Comparison of ENCODE assay signal across 27 mouse cellular contexts in the genomic region with DNA sequence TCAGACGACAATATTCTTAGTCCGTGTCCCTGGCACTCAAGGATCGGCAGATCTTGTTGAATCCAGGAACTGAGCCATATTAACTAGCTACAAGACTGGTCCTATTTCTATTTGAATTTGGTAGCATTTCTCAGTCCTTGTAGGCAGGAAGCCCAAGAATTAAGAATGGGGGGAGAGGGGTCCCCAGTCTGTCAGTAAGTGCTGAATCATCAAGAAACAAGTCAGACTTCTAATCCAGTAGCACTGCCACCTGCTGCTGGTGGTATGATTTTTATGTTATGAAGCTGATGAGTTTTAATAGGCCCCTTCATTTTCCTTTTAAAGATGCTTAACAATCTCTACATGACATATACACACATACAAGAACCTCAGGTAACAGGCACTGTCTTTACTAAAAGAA. TPM values are rescaled to one million over a fixed set of nuclear protein-coding genes. Genes with fewer than 3 reads are reported as not detected.
DNase-seq lines count a peak whose midpoint lies in the region; TF ChIP-seq lines count a peak whose summit lies in the region.
"Had no signal": no experiment of that assay in that cellular context is flagged by ENCODE, and none has a peak within 500 bp of the region (broad histone marks: within the 10 kb centered on the region; RNA-seq: fewer than 3 reads in every experiment).

No protein-coding gene starts in this region.

- in situ Hi-C loops in ES-E14 (cut with MboI; ENCODE audit: low sequenced_read_pairs in 2 of 2, unreplicated experiment in 2 of 2): no loop called here

- H3K4me1 ChIP-seq in spleen, adult 2 months (ENCODE audit: control insufficient read depth, insufficient read depth, insufficient read length): peaks cover 57% of the 10 kb centered on the region; the same call in 1 of the 2 replicates
- H3K4me1 ChIP-seq in ES-E14 (ENCODE audit: control insufficient read depth in 2 of 2, insufficient read depth in 2 of 2, low read length in 2 of 2, poor library complexity in 1 of 2): no peaks in the 10 kb centered on the region
- H3K4me1 ChIP-seq in bone marrow macrophage, adult 2 months (ENCODE audit: control insufficient read depth, insufficient read depth, low read length): peaks cover 66% of the 10 kb centered on the region

- no peak overlapping the region for H3K9ac ChIP-seq in ES-E14 (ENCODE audit: insufficient read depth, low read depth, low read length, poor library complexity, severe bottlenecking)
- H3K9ac ChIP-seq: embryonic facial prominence, embryonic 15.5 days had no signal

- TF ChIP-seq CTCF in spleen, adult 2 months (IDR thresholded peaks at IDR 0.05; ENCODE audit: extremely low read depth, insufficient read depth, insufficient read length, insufficient replicate concordance): no peak
- TF ChIP-seq CTCF in bone marrow macrophage, adult 2 months (IDR thresholded peaks at IDR 0.05; ENCODE audit: low read depth, low read length): no peak

- H3K27me3 ChIP-seq in spleen, adult 2 months (ENCODE audit: control insufficient read depth, insufficient read depth, low read length): no peaks in the 10 kb centered on the region
- H3K27me3 ChIP-seq: embryonic facial prominence, embryonic 13.5 days; embryonic facial prominence, embryonic 15.5 days; forebrain, embryonic 12.5 days; Patski had no signal

- WGBS in spleen, adult 2 months: 92% methylated on average over 3 of the region's 3 CpGs

- H3K9me3 ChIP-seq in ES-E14 (ENCODE audit: control insufficient read depth, insufficient read depth, low read depth, low read length): no peaks in the 10 kb centered on the region
- H3K9me3 ChIP-seq: embryonic facial prominence, embryonic 13.5 days; embryonic facial prominence, embryonic 15.5 days; forebrain, embryonic 10.5 days; forebrain, embryonic 12.5 days had no signal

- no peak for DNase-seq in spleen, adult 2 months (ENCODE audit: low read depth in 1 of 2, low spot score in 2 of 2)
- DNase-seq in spleen, adult 18-20 months: no peak
- no peak for DNase-seq in ES-E14 (ENCODE audit: low read depth, low spot score)
- no peak for DNase-seq in thymus, postnatal 10 days (ENCODE audit: low spot score in 2 of 2)
- no peak for DNase-seq in lung, postnatal 4 days
- no peak for DNase-seq in cerebellum, postnatal 36 days
- DNase-seq: adrenal gland, adult 8-10 months; adrenal gland, postnatal 14 days; adrenal gland, postnatal 36 days; cerebellum, adult 11 months; cerebellum, adult 18-20 months; cerebellum, adult 8-10 months; cerebellum, adult 9-11 months; cerebellum, postnatal 14 days had no signal

- peak overlapping the region; percentile 68; the same call in 1 of the 2 replicates for H3K27ac ChIP-seq in spleen, adult 2 months (ENCODE audit: insufficient read depth, low read length)
- no peak overlapping the region for H3K27ac ChIP-seq in ES-E14 (ENCODE audit: insufficient read depth, low read depth, low read length, poor library complexity, severe bottlenecking)
- peak overlapping the region; percentile 89 for H3K27ac ChIP-seq in bone marrow macrophage, adult 2 months (ENCODE audit: insufficient read depth, low read depth, low read length)
- H3K27ac ChIP-seq: embryonic facial prominence, embryonic 13.5 days; forebrain, embryonic 10.5 days; forebrain, embryonic 12.5 days had no signal

- H3K36me3 ChIP-seq in spleen, adult 2 months (ENCODE audit: control insufficient read depth, insufficient read depth, low read length): no peaks in the 10 kb centered on the region
- H3K36me3 ChIP-seq in ES-E14 (ENCODE audit: control insufficient read depth, insufficient read depth, low read length, poor library complexity, severe bottlenecking): no peaks in the 10 kb centered on the region
- H3K36me3 ChIP-seq: embryonic facial prominence, embryonic 13.5 days; embryonic facial prominence, embryonic 15.5 days; forebrain, embryonic 10.5 days; forebrain, embryonic 12.5 days had no signal

- no peak for TF ChIP-seq POLR2A in spleen, adult 2 months (IDR thresholded peaks at IDR 0.05; ENCODE audit: low read depth, low read length)
- no peak for TF ChIP-seq POLR2A in bone marrow macrophage, adult 2 months (IDR thresholded peaks at IDR 0.05; ENCODE audit: borderline replicate concordance, low read depth, low read length)

- H3K4me3 ChIP-seq in spleen, adult 2 months (ENCODE audit: extremely low read depth, insufficient read depth, insufficient read length): no peak overlapping the region
- H3K4me3 ChIP-seq in ES-E14 (ENCODE audit: insufficient read depth in 1 of 2, low read depth in 1 of 2, low read length in 2 of 2, poor library complexity in 1 of 2, severe bottlenecking in 1 of 2): no peak overlapping the region
- H3K4me3 ChIP-seq in bone marrow macrophage, adult 2 months (ENCODE audit: insufficient read depth, low read length): no peak overlapping the region
- H3K4me3 ChIP-seq: embryonic facial prominence, embryonic 13.5 days; embryonic facial prominence, embryonic 15.5 days; erythroblast, embryonic 14.5 days; forebrain, embryonic 10.5 days; forebrain, embryonic 12.5 days had no signal

TF ChIP-seq in ES-E14, 5 proteins besides CTCF, POLR2A, EP300 and RAD21:
- TF ChIP-seq HCFC1 (IDR thresholded peaks at IDR 0.05; ENCODE audit: borderline replicate concordance, insufficient read depth, low read length) (no peak), MAFK (IDR thresholded peaks at IDR 0.05; ENCODE audit: insufficient read depth, low read depth, low read length) (peak; percentile 48; the same call in 1 of the 2 replicates)

RNA-seq across cellular contexts. Expression of a gene that starts 16.9 kb away (rescaled TPM):
- polyA plus RNA-seq in spleen, adult 2 months (2012; rRNA removed): 49.6 and 57.7 TPM in 2 replicates
- 4.5 and 5.3 TPM in 2 replicates for total RNA-seq in ES-E14 (2012; rRNA removed)
- polyA plus RNA-seq in bone marrow macrophage, adult 2 months (2012; ENCODE audit: insufficient read depth, insufficient read length, missing spikeins): 17.9 and 18.7 TPM in 2 replicates

RNA-seq across cellular contexts. Expression of a gene that starts 32.1 kb away (rescaled TPM):
- polyA plus RNA-seq in spleen, adult 2 months (2012; rRNA removed): not detected in 2 replicates
- total RNA-seq in ES-E14 (2012; rRNA removed): not detected in 2 replicates
- polyA plus RNA-seq in bone marrow macrophage, adult 2 months (2012; ENCODE audit: insufficient read depth, insufficient read length, missing spikeins): not detected in 2 replicates
- total RNA-seq: adrenal gland, adult 18-20 months; adrenal gland, adult 8-10 months; adrenal gland, postnatal 14 days; adrenal gland, postnatal 36 days had no signal
- polyA plus RNA-seq: activated CD4-positive, CD25-positive, alpha-beta regulatory T cell, adult 4 months; C2C12; embryonic facial prominence, embryonic 11.5 days; embryonic facial prominence, embryonic 13.5 days; embryonic facial prominence, embryonic 15.5 days; erythroblast, embryonic 14.5 days; forebrain, embryonic 10.5 days; forebrain, embryonic 12.5 days; forebrain, embryonic 14.5 days; forebrain, embryonic 16.5 days; Patski had no signal

RNA-seq across cellular contexts. Expression of a gene that starts 42.0 kb away (rescaled TPM):
- polyA plus RNA-seq in spleen, adult 2 months (2012; rRNA removed): not detected in 2 replicates
- total RNA-seq in ES-E14 (2012; rRNA removed): 0.26 TPM in 1 of 2 replicates, not detected in the other
- not detected in 2 replicates for polyA plus RNA-seq in bone marrow macrophage, adult 2 months (2012; ENCODE audit: insufficient read depth, insufficient read length, missing spikeins)
- total RNA-seq: adrenal gland, postnatal 36 days had no signal
- polyA plus RNA-seq: activated CD4-positive, CD25-positive, alpha-beta regulatory T cell, adult 4 months; erythroblast, embryonic 14.5 days had no signal
